Mouse (Mus musculus) layer of hippocampus, postnatal 10 days (tissue): Measurements from ENCODE around the gene Gria4. TPM values are rescaled to one million over a fixed set of nuclear protein-coding genes. Genes with fewer than 3 reads are reported as not detected.

Experiments used
- microRNA-seq, 2 experiments: library from miRNA; unstranded; fragments of <30 nt; microRNA quantifications; one replicate each; pipeline ENCODE4 v1.2.0; 2021
- total RNA-seq, 2 experiments: library from RNA; stranded (reverse); gene quantifications; 2 replicates each; pipeline ENCODE4 v1.2.3; 2021

Gria4 gene
- total RNA-seq, 2 experiments from 2014 or later: 58.9 to 60.5 TPM

Small RNA genes within 50 kb of the gene (microRNA-seq; reads per million reads assigned to microRNA genes)
- gene Gm23811 (0 to 0.20 reads per million in 2 experiments), gene Gm23992 (0 reads per million in 2 experiments)
